ENCODE assay signal across 26 mouse cellular contexts in the genomic region with DNA sequence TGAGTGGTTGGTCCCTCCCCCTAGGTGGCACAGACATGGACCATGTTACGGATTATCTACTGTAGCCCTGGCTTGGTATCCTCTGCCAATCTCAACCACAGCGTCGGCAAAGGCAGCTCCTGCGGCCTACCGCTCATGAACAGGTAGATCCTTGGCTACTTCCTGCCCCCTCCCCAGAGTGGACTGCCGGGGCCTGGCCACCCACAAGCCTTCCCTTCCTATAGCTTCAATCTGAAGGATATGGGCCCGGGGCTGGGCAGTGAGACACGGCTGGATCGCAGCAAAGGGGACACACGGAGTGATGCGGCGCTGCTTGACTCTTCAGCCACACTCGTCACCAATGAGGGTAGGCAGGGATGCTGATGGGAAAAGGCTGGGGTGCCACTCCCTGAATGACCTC. TPM values are rescaled to one million over a fixed set of nuclear protein-coding genes. Genes with fewer than 3 reads are reported as not detected.
DNase-seq lines count a peak whose midpoint lies in the region; ATAC-seq and TF ChIP-seq lines count a peak whose summit lies in the region.
"Had no signal": no experiment of that assay in that cellular context is flagged by ENCODE, and none has a peak within 500 bp of the region (broad histone marks: within the 10 kb centered on the region; RNA-seq: fewer than 3 reads in every experiment).

No protein-coding gene starts in this region.

- WGBS in forebrain, embryonic 10.5 days: 93% methylated on average over 13 of the region's 13 CpGs
- 94% methylated on average over 13 of the region's 13 CpGs for WGBS in forebrain, embryonic 15.5 days
- WGBS in limb, embryonic 13.5 days: 96% methylated on average over 13 of the region's 13 CpGs

- peaks cover 82% of the 10 kb centered on the region for H3K4me1 ChIP-seq in forebrain, embryonic 10.5 days
- peaks cover 76% of the 10 kb centered on the region for H3K4me1 ChIP-seq in forebrain, embryonic 15.5 days
- peaks cover 90% of the 10 kb centered on the region for H3K4me1 ChIP-seq in megakaryocyte, embryonic 14.5 days
- peaks cover 85% of the 10 kb centered on the region for H3K4me1 ChIP-seq in E14TG2a.4 (replicated peaks; ENCODE audit: low read depth, low read length)
- H3K4me1 ChIP-seq in limb, embryonic 13.5 days: peaks cover 65% of the 10 kb centered on the region

- 0 out of 2 replicates have a peak overlapping the region, but pooled peaks have one; percentile 0 for H3K4me3 ChIP-seq in forebrain, embryonic 10.5 days
- no peak overlapping the region for H3K4me3 ChIP-seq in forebrain, embryonic 15.5 days
- H3K4me3 ChIP-seq in megakaryocyte, embryonic 14.5 days (replicated peaks): peak overlapping the region; percentile 55
- H3K4me3 ChIP-seq in E14TG2a.4 (replicated peaks; ENCODE audit: low read length): 0 out of 2 replicates have a peak overlapping the region, but pooled peaks have one; percentile 95
- no peak overlapping the region for H3K4me3 ChIP-seq in limb, embryonic 13.5 days
- H3K4me3 ChIP-seq: gastrocnemius, adult 2 months; heart, adult 2 months; limb, embryonic 12.5 days; lung, embryonic 15.5 days; myocyte had no signal

- no peak for DNase-seq in forebrain, embryonic 10.5 days (ENCODE audit: extremely low spot score, low spot score)
- no peak for DNase-seq in frontal cortex, postnatal 36 days (ENCODE audit: low spot score in 2 of 2)
- DNase-seq: adrenal gland, postnatal 36 days; cerebellum, adult 2 months; gastrocnemius, adult 2 months; gastrocnemius, postnatal 36 days; kidney, adult 11 months; kidney, postnatal 14 days; layer of hippocampus, adult 9-11 months; midbrain, embryonic 14.5 days; retina, postnatal 1 day; right cerebral cortex, postnatal 14 days; thymus, postnatal 25 days had no signal

- no peaks in the 10 kb centered on the region for H3K9me3 ChIP-seq in forebrain, embryonic 10.5 days
- no peaks in the 10 kb centered on the region for H3K9me3 ChIP-seq in forebrain, embryonic 15.5 days
- H3K9me3 ChIP-seq in megakaryocyte, embryonic 14.5 days: no peaks in the 10 kb centered on the region
- H3K9me3 ChIP-seq in E14TG2a.4 (ENCODE audit: low read length): no peaks in the 10 kb centered on the region
- H3K9me3 ChIP-seq in limb, embryonic 13.5 days: no peaks in the 10 kb centered on the region
- H3K9me3 ChIP-seq: limb, embryonic 12.5 days; lung, embryonic 15.5 days had no signal

- no peak overlapping the region for H3K27ac ChIP-seq in forebrain, embryonic 10.5 days
- no peak overlapping the region for H3K27ac ChIP-seq in forebrain, embryonic 15.5 days (replicated peaks)
- H3K27ac ChIP-seq in limb, embryonic 13.5 days: no peak overlapping the region
- H3K27ac ChIP-seq: gastrocnemius, adult 2 months; heart, adult 2 months; hindbrain, embryonic 14.5 days; limb, embryonic 12.5 days; lung, embryonic 15.5 days had no signal

- peaks cover 58% of the 10 kb centered on the region for H3K36me3 ChIP-seq in forebrain, embryonic 10.5 days (replicated peaks)
- peaks cover 32% of the 10 kb centered on the region for H3K36me3 ChIP-seq in forebrain, embryonic 15.5 days
- peaks cover 66% of the 10 kb centered on the region for H3K36me3 ChIP-seq in megakaryocyte, embryonic 14.5 days (replicated peaks; ENCODE audit: low read length)
- peaks cover 65% of the 10 kb centered on the region for H3K36me3 ChIP-seq in E14TG2a.4 (ENCODE audit: insufficient read depth, low read length)
- H3K36me3 ChIP-seq in limb, embryonic 13.5 days: peaks cover 45% of the 10 kb centered on the region

- no peak overlapping the region for H3K4me2 ChIP-seq in forebrain, embryonic 15.5 days (replicated peaks)
- 0 out of 2 replicates have a peak overlapping the region, but pooled peaks have one; percentile 1 for H3K4me2 ChIP-seq in limb, embryonic 13.5 days (replicated peaks)
- H3K4me2 ChIP-seq: hindbrain, embryonic 14.5 days; limb, embryonic 12.5 days; liver, embryonic 11.5 days; lung, embryonic 15.5 days had no signal

- H3K9ac ChIP-seq in forebrain, embryonic 15.5 days (replicated peaks): no peak overlapping the region
- H3K9ac ChIP-seq in limb, embryonic 13.5 days: no peak overlapping the region; the same call in 1 of the 2 replicates
- H3K9ac ChIP-seq: hindbrain, embryonic 14.5 days; limb, embryonic 12.5 days; lung, embryonic 15.5 days had no signal

- ATAC-seq in forebrain, embryonic 15.5 days (replicated peaks): no peak
- no peak for ATAC-seq in megakaryocyte, adult 5-6 weeks (ENCODE audit: poor library complexity, severe bottlenecking)
- no peak for ATAC-seq in limb, embryonic 13.5 days (ENCODE audit: low FRiP score, low read depth)
- ATAC-seq: forebrain, embryonic 14.5 days; inflammation-experienced regulatory T-cells, adult 6 months had no signal

- H3K27me3 ChIP-seq in forebrain, embryonic 10.5 days (ENCODE audit: poor library complexity, severe bottlenecking): no peaks in the 10 kb centered on the region
- H3K27me3 ChIP-seq in forebrain, embryonic 15.5 days: no peaks in the 10 kb centered on the region
- peaks cover 3% of the 10 kb centered on the region for H3K27me3 ChIP-seq in megakaryocyte, embryonic 14.5 days (replicated peaks)
- H3K27me3 ChIP-seq in E14TG2a.4 (ENCODE audit: insufficient read depth, low read length): no peaks in the 10 kb centered on the region
- peaks cover 7% of the 10 kb centered on the region for H3K27me3 ChIP-seq in limb, embryonic 13.5 days

- no peak for TF ChIP-seq CTCF in E14TG2a.4 (conservative IDR thresholded peaks at IDR 0.05; ENCODE audit: low read length)

RNA-seq across cellular contexts. Expression of a gene that starts 1.7 kb away (rescaled TPM):
- polyA plus RNA-seq in forebrain, embryonic 10.5 days (2016; fragmentation: Nextera tagmentation; extraction: Ambion mirVana): 53.9 and 58.7 TPM in 2 replicates
- 65.9 and 67.0 TPM in 2 replicates for polyA plus RNA-seq in forebrain, embryonic 15.5 days (2015; fragmentation: Nextera tagmentation; extraction: Ambion mirVana)
- polyA plus RNA-seq in megakaryocyte, embryonic 14.5 days (2012; ENCODE audit: insufficient read depth, low replicate concordance): 2.4 and 7.8 TPM in 2 replicates
- total RNA-seq in megakaryocyte, adult 5-6 weeks (2015): 6.0 and 7.7 TPM in 2 replicates
- 10.6 and 14.4 TPM in 2 replicates for total RNA-seq in megakaryocyte, adult 5-6 weeks (2017)
- polyA plus RNA-seq in limb, embryonic 13.5 days (2015; fragmentation: Nextera tagmentation; extraction: Ambion mirVana): 57.9 and 60.7 TPM in 2 replicates

RNA-seq across cellular contexts. Expression of a gene that starts 3.6 kb away (rescaled TPM):
- polyA plus RNA-seq in forebrain, embryonic 10.5 days (2016; fragmentation: Nextera tagmentation; extraction: Ambion mirVana): 29.6 and 34.0 TPM in 2 replicates
- polyA plus RNA-seq in forebrain, embryonic 15.5 days (2015; fragmentation: Nextera tagmentation; extraction: Ambion mirVana): 34.2 and 34.3 TPM in 2 replicates
- 6.4 and 8.2 TPM in 2 replicates for polyA plus RNA-seq in megakaryocyte, embryonic 14.5 days (2012; ENCODE audit: insufficient read depth, low replicate concordance)
- 4.6 and 6.9 TPM in 2 replicates for total RNA-seq in megakaryocyte, adult 5-6 weeks (2015)
- 12.3 and 15.1 TPM in 2 replicates for total RNA-seq in megakaryocyte, adult 5-6 weeks (2017)
- 25.2 and 27.7 TPM in 2 replicates for polyA plus RNA-seq in limb, embryonic 13.5 days (2015; fragmentation: Nextera tagmentation; extraction: Ambion mirVana)

RNA-seq across cellular contexts. Expression of a gene that starts 6.2 kb away (rescaled TPM):
- 403 TPM in 2 replicates for polyA plus RNA-seq in forebrain, embryonic 10.5 days (2016; fragmentation: Nextera tagmentation; extraction: Ambion mirVana)
- polyA plus RNA-seq in forebrain, embryonic 15.5 days (2015; fragmentation: Nextera tagmentation; extraction: Ambion mirVana): 308 and 313 TPM in 2 replicates
- polyA plus RNA-seq in megakaryocyte, embryonic 14.5 days (2012; ENCODE audit: insufficient read depth, low replicate concordance): 34.5 and 115 TPM in 2 replicates
- 48.4 and 54.7 TPM in 2 replicates for total RNA-seq in megakaryocyte, adult 5-6 weeks (2015)
- total RNA-seq in megakaryocyte, adult 5-6 weeks (2017): 62.6 and 67.6 TPM in 2 replicates
- polyA plus RNA-seq in limb, embryonic 13.5 days (2015; fragmentation: Nextera tagmentation; extraction: Ambion mirVana): 359 and 366 TPM in 2 replicates

RNA-seq across cellular contexts. Expression of a gene that starts 10.1 kb away (rescaled TPM):
- 0.93 and 1.3 TPM in 2 replicates for polyA plus RNA-seq in forebrain, embryonic 10.5 days (2016; fragmentation: Nextera tagmentation; extraction: Ambion mirVana)
- polyA plus RNA-seq in forebrain, embryonic 15.5 days (2015; fragmentation: Nextera tagmentation; extraction: Ambion mirVana): 29.1 and 30.8 TPM in 2 replicates
- polyA plus RNA-seq in megakaryocyte, embryonic 14.5 days (2012; ENCODE audit: insufficient read depth, low replicate concordance): 2.9 and 3.8 TPM in 2 replicates
- total RNA-seq in megakaryocyte, adult 5-6 weeks (2015): 0.98 and 1.4 TPM in 2 replicates
- total RNA-seq in megakaryocyte, adult 5-6 weeks (2017): 0.55 and 0.69 TPM in 2 replicates
- 1.4 and 1.6 TPM in 2 replicates for polyA plus RNA-seq in limb, embryonic 13.5 days (2015; fragmentation: Nextera tagmentation; extraction: Ambion mirVana)

RNA-seq across cellular contexts. Expression of a gene that starts 14.6 kb away (rescaled TPM):
- 1.7 and 2.3 TPM in 2 replicates for polyA plus RNA-seq in forebrain, embryonic 10.5 days (2016; fragmentation: Nextera tagmentation; extraction: Ambion mirVana)
- 8.3 and 10.1 TPM in 2 replicates for polyA plus RNA-seq in forebrain, embryonic 15.5 days (2015; fragmentation: Nextera tagmentation; extraction: Ambion mirVana)
- polyA plus RNA-seq in megakaryocyte, embryonic 14.5 days (2012; ENCODE audit: insufficient read depth, low replicate concordance): 3.0 and 5.2 TPM in 2 replicates
- 0.07 TPM in 1 of 2 replicates, not detected in the other for total RNA-seq in megakaryocyte, adult 5-6 weeks (2015)
- total RNA-seq in megakaryocyte, adult 5-6 weeks (2017): 0.33 TPM in 1 of 2 replicates, not detected in the other
- 1.5 and 1.9 TPM in 2 replicates for polyA plus RNA-seq in limb, embryonic 13.5 days (2015; fragmentation: Nextera tagmentation; extraction: Ambion mirVana)

Comparison
In these comparisons a context has a peak if more than half of its experiments do, and no peak if none do; other contexts are left out.
1. H3K4me3 ChIP-seq: peak in forebrain, embryonic 10.5 days (single experiment), megakaryocyte, embryonic 14.5 days (single experiment) and E14TG2a.4 (single experiment); none in forebrain, embryonic 15.5 days (single experiment) and limb, embryonic 13.5 days (single experiment).